Comparison of ENCODE assay signal across 10 mouse cellular contexts in the genomic region with DNA sequence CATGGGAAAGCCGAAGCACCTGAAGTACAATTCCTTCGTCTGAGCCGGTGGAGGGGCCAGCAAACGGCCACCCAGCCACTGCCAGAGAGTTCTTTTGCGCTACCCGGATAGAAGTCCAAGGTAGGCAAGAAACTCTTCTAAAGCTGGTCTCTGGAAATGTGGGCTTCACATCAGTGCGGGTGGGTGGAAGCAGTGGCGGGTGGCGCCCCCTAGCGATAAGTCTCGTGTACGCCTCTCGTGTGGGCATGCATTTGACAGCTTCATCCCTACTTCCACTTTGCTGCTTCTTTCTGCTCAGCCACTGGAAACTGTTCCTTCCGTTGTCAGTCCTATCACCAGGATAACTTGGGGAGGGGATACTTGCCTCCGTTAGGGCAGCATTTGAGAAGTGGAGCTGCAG. TPM values are rescaled to one million over a fixed set of nuclear protein-coding genes. Genes with fewer than 3 reads are reported as not detected.
DNase-seq lines count a peak whose midpoint lies in the region; ATAC-seq and TF ChIP-seq lines count a peak whose summit lies in the region.
"Had no signal": no experiment of that assay in that cellular context is flagged by ENCODE, and none has a peak within 500 bp of the region (broad histone marks: within the 10 kb centered on the region; RNA-seq: fewer than 3 reads in every experiment).

No protein-coding gene starts in this region.

- POLR2A ChIA-PET in Patski (lab: Charles Lee): no interaction called here

- no peak for TF ChIP-seq POLR2A in cerebellum, adult 2 months (IDR thresholded peaks at IDR 0.05; ENCODE audit: borderline replicate concordance, insufficient read depth, low read length)

- TF ChIP-seq CTCF in cerebellum, adult 2 months (IDR thresholded peaks at IDR 0.05; ENCODE audit: borderline replicate concordance, insufficient read depth, low read depth, low read length): peak; percentile 66
- peak; percentile 43 for TF ChIP-seq CTCF in left cerebral cortex, adult 2 months (IDR thresholded peaks at IDR 0.05)
- peak; percentile 68 for TF ChIP-seq CTCF in Patski (IDR thresholded peaks at IDR 0.05)

- CTCF ChIA-PET in Patski (lab: Charles Lee): interaction anchor here (1.3 to 2.2 kb wide), 2 partner anchors 9 to 19 kb away, joined by 3 to 7 read pairs; no protein-coding TSS in a partner anchor

- peaks cover 4% of the 10 kb centered on the region; the same call in 1 of the 2 replicates for H3K4me1 ChIP-seq in cerebellum, adult 2 months (ENCODE audit: control insufficient read depth, insufficient read depth, low read length)

- no peak for ATAC-seq in cerebellum, adult (ENCODE audit: insufficient number of reproducible peaks, low FRiP score, low TSS enrichment)
- no peak for ATAC-seq in Patski

- H3K27ac ChIP-seq in cerebellum, adult 2 months (ENCODE audit: insufficient read depth, low read length): no peak overlapping the region
- H3K27ac ChIP-seq in left cerebral cortex, adult 2 months: no peak overlapping the region

- H3K27me3 ChIP-seq in cerebellum, adult 2 months (ENCODE audit: control insufficient read depth, insufficient read depth, low read length): no peaks in the 10 kb centered on the region
- peaks cover 11% of the 10 kb centered on the region for H3K27me3 ChIP-seq in Patski
- no peaks in the 10 kb centered on the region for H3K27me3 ChIP-seq in splenic B cell, adult 2 months (ENCODE audit: control insufficient read depth, insufficient read depth, low read length, poor library complexity, severe bottlenecking)

- in situ Hi-C loops in Patski (cut with MboI; ENCODE audit: low pct_unique_long_range_greater_than_20kb): no loop called here

- 39% methylated on average over 15 of the region's 15 CpGs for WGBS in cerebellum, adult 2 months

- intact Hi-C loops in left cerebral cortex, adult 2 months (cut with DNase I): loop anchor here (10.0 kb wide), 1 partner anchor 888 kb away; no protein-coding TSS in a partner anchor
- intact Hi-C loops in gastrocnemius, postnatal 14 days (cut with DNase I; ENCODE audit: low total_unique reads): no loop called here

- no peak overlapping the region for H3K4me3 ChIP-seq in cerebellum, adult 2 months (replicated peaks; ENCODE audit: insufficient read depth, low read depth, low read length)
- no peak overlapping the region for H3K4me3 ChIP-seq in left cerebral cortex, adult 2 months

- DNase-seq in cerebellum, adult 2 months: peak in 1 of 2 experiments; percentile 18
- no peak for DNase-seq in left cerebral cortex, adult 2 months (ENCODE audit: extremely low spot score in 1 of 2, low spot score in 2 of 2)
- DNase-seq in left cerebral cortex, adult 18-20 months (ENCODE audit: low spot score in 2 of 2): no peak
- DNase-seq in Patski (ENCODE audit: low read depth, low spot score): no peak
- DNase-seq in gastrocnemius, postnatal 14 days: peak; percentile 39
- DNase-seq in splenic B cell, adult 2 months (ENCODE audit: low read depth, low spot score): peak; percentile 52
- no peak for DNase-seq in layer of hippocampus, postnatal 36 days

- H3K36me3 ChIP-seq in splenic B cell, adult 2 months (ENCODE audit: control insufficient read depth, insufficient read depth, low read length, poor library complexity, severe bottlenecking): no peaks in the 10 kb centered on the region

RNA-seq across cellular contexts. Expression of a gene that starts 15.1 kb away (rescaled TPM):
- polyA plus RNA-seq in cerebellum, adult 2 months (2012; rRNA removed): 1.5 and 1.8 TPM in 2 replicates
- total RNA-seq in left cerebral cortex, adult 2 months (2021): 1 to 10 TPM; 1.7 to 2.1 TPM
- 1 to 10 TPM; 1.3 to 2.1 TPM for total RNA-seq in left cerebral cortex, adult 18-20 months (2021)
- 0.13 TPM for polyA plus RNA-seq in Patski (2021)
- total RNA-seq in gastrocnemius, postnatal 14 days (2021): under 1 TPM in 1 of 2 experiments, not detected in 1; 0.39 TPM
- total RNA-seq in layer of hippocampus, postnatal 36 days (2021): 1 to 10 TPM; 4.0 to 5.0 TPM

RNA-seq across cellular contexts. Expression of a gene that starts 32.2 kb away (rescaled TPM):
- 371 and 376 TPM in 2 replicates for polyA plus RNA-seq in cerebellum, adult 2 months (2012; rRNA removed)
- total RNA-seq in left cerebral cortex, adult 2 months (2021): 100 to 1,000 TPM; 323 to 361 TPM
- 100 to 1,000 TPM; 338 to 340 TPM for total RNA-seq in left cerebral cortex, adult 18-20 months (2021)
- polyA plus RNA-seq in Patski (2021): 170 TPM
- total RNA-seq in gastrocnemius, postnatal 14 days (2021): 100 to 1,000 TPM; 142 to 143 TPM
- 100 to 1,000 TPM; 246 to 247 TPM for total RNA-seq in layer of hippocampus, postnatal 36 days (2021)

RNA-seq across cellular contexts. Expression of a gene that starts 36.5 kb away (rescaled TPM):
- polyA plus RNA-seq in cerebellum, adult 2 months (2012; rRNA removed): 0.16 and 0.21 TPM in 2 replicates
- under 1 TPM in 1 of 2 experiments, not detected in 1; 0.41 TPM for total RNA-seq in left cerebral cortex, adult 2 months (2021)
- total RNA-seq in left cerebral cortex, adult 18-20 months (2021): 1 to 10 TPM in 1 of 2 experiments, not detected in 1; 1.5 TPM
- polyA plus RNA-seq in Patski (2021): 0.23 TPM
- under 1 TPM; 0.37 to 0.38 TPM for total RNA-seq in gastrocnemius, postnatal 14 days (2021)
- total RNA-seq in layer of hippocampus, postnatal 36 days (2021): not detected
- total RNA-seq: hematopoietic stem cell, adult 5-6 weeks; neutrophil, adult 5-6 weeks had no signal

RNA-seq across cellular contexts. Expression of a gene that starts 55.2 kb away (rescaled TPM):
- polyA plus RNA-seq in cerebellum, adult 2 months (2012; rRNA removed): 812 and 891 TPM in 2 replicates
- total RNA-seq in left cerebral cortex, adult 2 months (2021): 100 to 1,000 TPM; 533 to 600 TPM
- total RNA-seq in left cerebral cortex, adult 18-20 months (2021): 100 to 1,000 TPM; 586 to 651 TPM
- polyA plus RNA-seq in Patski (2021): 483 TPM
- total RNA-seq in gastrocnemius, postnatal 14 days (2021): 1,000 to 10,000 TPM; 1,379 to 1,478 TPM
- total RNA-seq in layer of hippocampus, postnatal 36 days (2021): 100 to 1,000 TPM; 648 to 684 TPM

Comparison
In these comparisons a context has a peak if more than half of its experiments do, and no peak if none do; other contexts are left out.
1. DNase-seq: peak in gastrocnemius, postnatal 14 days (single experiment) and splenic B cell, adult 2 months (single experiment); none in left cerebral cortex, adult 2 months (0 of 2), left cerebral cortex, adult 18-20 months (0 of 2), Patski (single experiment) and layer of hippocampus, postnatal 36 days (0 of 2).
2. Peak in every context shown above with its lines, with median percentiles within 50 percentile points of each other: CTCF ChIP-seq.